In genomic region chr19:42661430-42662164, GRCm38 (mm10) we compare ENCODE assay signal across 10 mouse cellular contexts. TPM values are rescaled to one million over a fixed set of nuclear protein-coding genes. Genes with fewer than 3 reads are reported as not detected.
DNase-seq lines count a peak whose midpoint lies in the region; ATAC-seq and TF ChIP-seq lines count a peak whose summit lies in the region.
"Had no signal": no experiment of that assay in that cellular context is flagged by ENCODE, and none has a peak within 500 bp of the region (broad histone marks: within the 10 kb centered on the region; RNA-seq: fewer than 3 reads in every experiment).

No protein-coding gene starts in this region.

- no peaks in the 10 kb centered on the region; the same call in 1 of the 2 replicates for H3K27me3 ChIP-seq in liver, embryonic 11.5 days (replicated peaks; ENCODE audit: control insufficient read depth, insufficient read depth, low read length)
- no peaks in the 10 kb centered on the region for H3K27me3 ChIP-seq in intestine, postnatal 0 days (replicated peaks; ENCODE audit: control insufficient read depth, insufficient read depth, low read length)

- H3K27ac ChIP-seq in liver, embryonic 11.5 days (ENCODE audit: low read depth, low read length): no peak overlapping the region
- H3K27ac ChIP-seq in intestine, postnatal 0 days (ENCODE audit: low read depth, low read length): no peak overlapping the region
- H3K27ac ChIP-seq: hindbrain, embryonic 12.5 days; midbrain, embryonic 12.5 days had no signal

- H3K4me1 ChIP-seq in liver, embryonic 11.5 days (replicated peaks; ENCODE audit: control insufficient read depth, insufficient read depth, low read length): no peaks in the 10 kb centered on the region
- H3K4me1 ChIP-seq in intestine, postnatal 0 days (replicated peaks; ENCODE audit: control insufficient read depth, insufficient read depth, low read length): no peaks in the 10 kb centered on the region

- peak; percentile 14; the same call in 1 of the 2 replicates for TF ChIP-seq CTCF in brain, embryonic 14.5 days (IDR thresholded peaks at IDR 0.05; ENCODE audit: borderline replicate concordance, extremely low read depth, insufficient read depth, insufficient read length)
- TF ChIP-seq CTCF in intestine, postnatal 0 days (IDR thresholded peaks at IDR 0.05; ENCODE audit: low read depth): peak; percentile 78

- 0 out of 2 replicates have a peak, but pooled peaks have one; percentile 10 for ATAC-seq in liver, embryonic 11.5 days (replicated peaks; ENCODE audit: low FRiP score)
- peak; percentile 45 for ATAC-seq in intestine, postnatal 0 days
- ATAC-seq in megakaryocyte-erythroid progenitor cell, adult 5-6 weeks (replicated peaks; ENCODE audit: low FRiP score, low TSS enrichment, poor library complexity, severe bottlenecking): peak; percentile 82

- no peak for TF ChIP-seq POLR2A in brain, embryonic 14.5 days (IDR thresholded peaks at IDR 0.05; ENCODE audit: borderline replicate concordance, extremely low read depth, insufficient read depth, insufficient read length, poor library complexity, severe bottlenecking)

- H3K4me2 ChIP-seq in liver, embryonic 11.5 days: no peak overlapping the region
- no peak overlapping the region for H3K4me2 ChIP-seq in intestine, postnatal 0 days (replicated peaks; ENCODE audit: low read depth)
- H3K4me2 ChIP-seq: hindbrain, embryonic 12.5 days; midbrain, embryonic 12.5 days had no signal

- no peak overlapping the region for H3K9ac ChIP-seq in liver, embryonic 11.5 days (ENCODE audit: low read depth, low read length)
- H3K9ac ChIP-seq in intestine, postnatal 0 days (ENCODE audit: low read depth, low read length): no peak overlapping the region
- H3K9ac ChIP-seq: hindbrain, embryonic 12.5 days; midbrain, embryonic 12.5 days had no signal

- H3K9me3 ChIP-seq in liver, embryonic 11.5 days (ENCODE audit: control insufficient read depth, low read length): no peaks in the 10 kb centered on the region
- H3K9me3 ChIP-seq in intestine, postnatal 0 days (ENCODE audit: control insufficient read depth): no peaks in the 10 kb centered on the region
- H3K9me3 ChIP-seq: hindbrain, embryonic 12.5 days; midbrain, embryonic 12.5 days had no signal

- no peak overlapping the region for H3K4me3 ChIP-seq in liver, embryonic 11.5 days (ENCODE audit: low read depth, low read length)
- no peak overlapping the region for H3K4me3 ChIP-seq in intestine, postnatal 0 days (ENCODE audit: low read depth, low read length)
- H3K4me3 ChIP-seq: hindbrain, embryonic 12.5 days; midbrain, embryonic 12.5 days had no signal

- no peak for DNase-seq in liver, embryonic 11.5 days (ENCODE audit: low spot score)
- DNase-seq in liver: no peak
- DNase-seq in brain, embryonic 14.5 days (ENCODE audit: low read depth): no peak
- DNase-seq in layer of hippocampus, adult 8-10 months (ENCODE audit: low spot score in 2 of 2): no peak
- DNase-seq in cerebellum, postnatal 10 days: no peak
- DNase-seq: cerebellum, postnatal 14 days had no signal

- WGBS in liver, embryonic 11.5 days: 39% methylated on average over 9 of the region's 9 CpGs
- 68% methylated on average over 9 of the region's 9 CpGs for WGBS in intestine, postnatal 0 days

- H3K36me3 ChIP-seq in liver, embryonic 11.5 days (ENCODE audit: control insufficient read depth, insufficient read depth, low read length): no peaks in the 10 kb centered on the region
- no peaks in the 10 kb centered on the region for H3K36me3 ChIP-seq in intestine, postnatal 0 days (ENCODE audit: control insufficient read depth, insufficient read depth)
- H3K36me3 ChIP-seq: hindbrain, embryonic 12.5 days; midbrain, embryonic 12.5 days had no signal

RNA-seq across cellular contexts. Expression of gene Loxl4, which starts 49.0 kb away (rescaled TPM):
- polyA plus RNA-seq in liver, embryonic 11.5 days (2014; fragmentation: Nextera tagmentation; extraction: Ambion mirVana): 0.16 and 0.18 TPM in 2 replicates
- polyA plus RNA-seq in brain, embryonic 14.5 days (2012; rRNA removed): 0.20 and 0.63 TPM in 2 replicates
- polyA plus RNA-seq in intestine, postnatal 0 days (2015; fragmentation: Nextera tagmentation; extraction: Ambion mirVana): 0.78 and 0.99 TPM in 2 replicates
- not detected in 2 replicates for total RNA-seq in megakaryocyte-erythroid progenitor cell, adult 5-6 weeks (2014; fragmentation: Nextera tagmentation)
- not detected in 2 replicates for total RNA-seq in megakaryocyte-erythroid progenitor cell, adult 5-6 weeks (2017)
- under 1 TPM; 0.16 to 0.47 (median 0.30) TPM for total RNA-seq in layer of hippocampus, adult 8-10 months (2022)

Comparison
In these comparisons a context has a peak if more than half of its experiments do, and no peak if none do; other contexts are left out.
1. ATAC-seq: peak in every context shown above with its lines; median percentile 82 in megakaryocyte-erythroid progenitor cell, adult 5-6 weeks; 45 in intestine, postnatal 0 days; 10 in liver, embryonic 11.5 days.